Mouse (Mus musculus) kidney, adult 2 months (tissue): Measurements from ENCODE around the gene Mecr.

Experiments
- CTCF ChIP-seq: fragments of 200-500 bp; conservative IDR thresholded peaks from 2 replicates; pipeline ENCODE4 v1.5.1; 2011; ENCODE audit warnings: low read depth, mild to moderate bottlenecking, control low read depth, low read length, moderate library complexity, mixed read lengths; ENCODE audit not compliant: insufficient read depth, insufficient read length
- POLR2A ChIP-seq: fragments of 200-500 bp; IDR thresholded peaks from one replicate; pipeline ENCODE4 v1.6.1; 2011; ENCODE audit warnings: low read depth, low read length, control low read depth

DNA sequence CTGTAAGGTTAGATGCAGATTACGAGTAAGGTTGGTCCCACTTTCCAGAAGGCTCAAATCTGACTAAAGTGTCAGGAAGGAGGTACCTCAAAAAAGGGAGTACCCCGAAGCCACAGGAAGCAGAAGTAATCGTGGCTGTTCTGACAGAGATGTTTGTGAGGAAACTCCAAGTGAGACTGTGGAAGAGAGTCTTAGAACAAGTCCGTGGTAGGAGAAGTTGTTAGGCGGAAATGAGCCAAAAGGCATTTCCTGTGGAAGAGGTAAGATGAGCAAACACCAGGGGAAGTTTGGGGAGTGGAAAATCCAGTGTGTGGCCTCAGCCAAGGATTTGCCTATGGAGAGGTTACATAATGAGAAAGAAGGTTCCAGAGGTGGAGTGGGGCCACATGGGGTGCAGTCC is 11.7 kb downstream of the Mecr start:
- TF ChIP-seq CTCF = no peak
- TF ChIP-seq POLR2A = no peak
